Mouse (Mus musculus) heart, adult 2 months (tissue): Measurements from ENCODE around the gene Bend7.

Source experiments
- CTCF ChIP-seq: fragments of 200-600 bp; IDR thresholded peaks from 2 replicates; pipeline ENCODE4 v1.8.1; 2022; ENCODE audit warnings: antibody characterized with exemption, mild to moderate bottlenecking, moderate library complexity
- EP300 ChIP-seq: fragments of 200-500 bp; IDR thresholded peaks from 2 replicates; pipeline ENCODE4 v1.6.1; 2011; ENCODE audit warnings: low read depth, low read length, control low read depth; ENCODE audit not compliant: insufficient read depth
- POLR2A ChIP-seq: fragments of 200-500 bp; IDR thresholded peaks from 2 replicates; pipeline ENCODE4 v1.6.1; 2011; ENCODE audit warnings: mild to moderate bottlenecking, low read depth, low read length, control low read depth; ENCODE audit not compliant: insufficient read depth

DNA sequence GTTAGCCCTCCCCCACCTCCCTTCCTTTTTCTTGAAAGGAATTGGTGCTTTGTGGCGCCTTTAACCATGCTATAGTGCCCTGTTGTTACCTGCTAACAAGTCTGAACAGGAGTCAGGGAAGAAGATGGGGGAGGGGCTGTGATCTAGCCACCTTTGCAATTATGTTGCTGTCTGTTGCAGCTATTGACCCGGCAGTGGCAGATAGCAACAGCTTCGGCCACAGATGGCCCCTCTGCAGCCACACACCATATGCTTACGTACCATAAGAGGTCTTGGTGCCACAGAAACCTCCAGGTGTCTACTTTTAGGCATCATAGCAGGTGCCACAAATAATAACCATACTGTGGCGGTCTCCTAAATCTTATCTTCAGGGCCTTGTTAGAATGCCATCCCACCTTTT is 43.1 kb downstream of the Bend7 start:
- TF ChIP-seq CTCF: no peak
- no peak for TF ChIP-seq POLR2A
- no peak for TF ChIP-seq EP300
